Mouse (Mus musculus) spleen, adult 2 months (tissue): ENCODE measurements at regions not wholly inside any gene's neighbourhood (a gene's known extent, or its start where the extent isn't known, plus 50 kb on each side); places are given as distances from the start of the nearest gene placed in this dataset.

Experiments
- DNase-seq, 2 experiments: peaks; one replicate each; pipeline versions ENCODE4 v3.0.0 to v3.0.0-alpha.2; 2012 to 2021; ENCODE audit warnings: low spot score in 2 of 2, low read depth in 1 of 2
- H3K27ac ChIP-seq: fragments of 200-500 bp; 2 replicates; pipeline ENCODE4 v1.5.1; 2012; ENCODE audit warnings: low read length, inconsistent platforms; ENCODE audit not compliant: insufficient read depth
- H3K27me3 ChIP-seq: fragments of 200-500 bp; 2 replicates; pipeline ENCODE4 v1.6.1; 2012; ENCODE audit warnings: mild to moderate bottlenecking, moderate library complexity, low read length, inconsistent platforms; ENCODE audit not compliant: control insufficient read depth, insufficient read depth
- H3K36me3 ChIP-seq: fragments of 200-500 bp; 2 replicates; pipeline ENCODE4 v1.6.1; 2012; ENCODE audit warnings: mild to moderate bottlenecking, low read length, inconsistent platforms; ENCODE audit not compliant: control insufficient read depth, insufficient read depth
- H3K4me1 ChIP-seq: fragments of 200-500 bp; 2 replicates; pipeline ENCODE4 v1.6.1; 2011; ENCODE audit warnings: inconsistent platforms; ENCODE audit not compliant: control insufficient read depth, insufficient read depth, insufficient read length
- H3K4me3 ChIP-seq: fragments of 200-500 bp; 2 replicates; pipeline ENCODE4 v1.5.1; 2011; ENCODE audit warnings: mild to moderate bottlenecking, inconsistent platforms; ENCODE audit not compliant: insufficient read depth, insufficient read length; ENCODE audit errors: extremely low read depth
- CTCF ChIP-seq: fragments of 200-500 bp; IDR thresholded peaks from 2 replicates; pipeline ENCODE4 v1.5.1; 2011; ENCODE audit warnings: mild to moderate bottlenecking, inconsistent platforms; ENCODE audit not compliant: insufficient read depth, insufficient read length, insufficient replicate concordance; ENCODE audit errors: extremely low read depth
- POLR2A ChIP-seq: fragments of 200-500 bp; IDR thresholded peaks from 2 replicates; pipeline ENCODE4 v1.6.1; 2011; ENCODE audit warnings: low read depth, low read length, inconsistent platforms
- WGBS: fragments of 180-500 bp; shearing (Covaris S2); methylation state at CpG from one replicate; pipeline ENCODE4 v1.1.7; 2018; 5-methylcytosine and 5-hydroxymethylcytosine counted together

GRCm38 (mm10) chr9:33892001-33892400 lies 593.7 kb upstream of the Kirrel3 start:
- Histone ChIP-seq H3K4me3 (no peak overlapping the region), H3K36me3 (no peaks in the 10 kb centered on the region), H3K27me3 (no peaks in the 10 kb centered on the region), H3K4me1 (no peaks in the 10 kb centered on the region), H3K27ac (no peak overlapping the region)
- 22% methylated on average over 3 of the region's 3 CpGs for WGBS
- TF ChIP-seq CTCF (no peak), POLR2A (no peak)
- no peak for DNase-seq

- TF ChIP-seq POLR2A (no peak), CTCF (no peak)
- H3K27me3 ChIP-seq: no peaks in the 10 kb centered on the region
- WGBS: 71% methylated on average over 10 of the region's 10 CpGs
- no peak overlapping the region for H3K27ac ChIP-seq
- no peaks in the 10 kb centered on the region for H3K36me3 ChIP-seq
- H3K4me3 ChIP-seq: no peak overlapping the region
- no peak for DNase-seq
- no peaks in the 10 kb centered on the region for H3K4me1 ChIP-seq
These were observed 584.2 kb upstream of the Kirrel3 start for GRCm38 (mm10) chr9:33901313-33902076.

- 63% methylated on average over 5 of the region's 5 CpGs for WGBS
These were observed 581.6 kb upstream of the Kirrel3 start for GRCm38 (mm10) chr9:33903991-33904570.

GRCm38 (mm10) chr9:33914919-33915318 lies 570.8 kb upstream of the Kirrel3 start:
- Histone ChIP-seq H3K36me3 (no peaks in the 10 kb centered on the region), H3K4me3 (no peak overlapping the region), H3K4me1 (no peaks in the 10 kb centered on the region), H3K27me3 (no peaks in the 10 kb centered on the region; the same call in 1 of the 2 replicates), H3K27ac (no peak overlapping the region)
- TF ChIP-seq POLR2A (no peak), CTCF (no peak)
- DNase-seq: no peak
- WGBS: 89% methylated on average over 4 of the region's 4 CpGs

More at GRCm38 (mm10) chr9:33903991-33904570, 581.6 kb upstream of the Kirrel3 start:
- H3K36me3 ChIP-seq: no peaks in the 10 kb centered on the region
- no peak for TF ChIP-seq POLR2A
- no peak for TF ChIP-seq CTCF
- H3K4me3 ChIP-seq: no peak overlapping the region
- no peak overlapping the region for H3K27ac ChIP-seq
- no peaks in the 10 kb centered on the region for H3K4me1 ChIP-seq
- H3K27me3 ChIP-seq: no peaks in the 10 kb centered on the region
- no peak for DNase-seq

- H3K4me3 ChIP-seq: no peak overlapping the region
- no peak for DNase-seq
- H3K4me1 ChIP-seq: no peaks in the 10 kb centered on the region
- H3K27me3 ChIP-seq: no peaks in the 10 kb centered on the region; the same call in 1 of the 2 replicates
- H3K27ac ChIP-seq: no peak overlapping the region
- 77% methylated on average over 4 of the region's 4 CpGs for WGBS
- no peaks in the 10 kb centered on the region for H3K36me3 ChIP-seq
- no peak for TF ChIP-seq CTCF
- TF ChIP-seq POLR2A: no peak
These were observed 570.2 kb upstream of the Kirrel3 start for GRCm38 (mm10) chr9:33915349-33916056.

- no peaks in the 10 kb centered on the region for H3K4me1 ChIP-seq
- no peak overlapping the region for H3K27ac ChIP-seq
- H3K36me3 ChIP-seq: no peaks in the 10 kb centered on the region
- no peaks in the 10 kb centered on the region for H3K27me3 ChIP-seq
- WGBS: 73% methylated on average over 4 of the region's 4 CpGs
- no peak for TF ChIP-seq CTCF
- TF ChIP-seq POLR2A: no peak
- DNase-seq: no peak
- no peak overlapping the region for H3K4me3 ChIP-seq
These were observed 555.4 kb upstream of the Kirrel3 start for GRCm38 (mm10) chr9:33930286-33930685.
